Mouse (Mus musculus) lung, embryonic 15.5 days (tissue): ENCODE data around the gene Hoxa4. TPM values are rescaled to one million over a fixed set of nuclear protein-coding genes. Genes with fewer than 3 reads are reported as not detected.

Experiments used
- ATAC-seq: fragments of 200-750 bp; cut with Nextera tagmentation; 2 replicates; pipeline ENCODE4 v1.8.0; 2017; ENCODE audit warnings: moderate number of reproducible peaks, borderline replicate concordance; ENCODE audit not compliant: low FRiP score, low TSS enrichment; ENCODE audit errors: extremely low read depth
- H3K27ac ChIP-seq: fragments of 300-500 bp; sonication (generic); 2 replicates; pipeline ENCODE4 v1.5.1; 2015; ENCODE audit warnings: moderate library complexity, mild to moderate bottlenecking, inconsistent platforms
- H3K27me3 ChIP-seq: fragments of 300-500 bp; sonication (generic); 2 replicates; pipeline ENCODE4 v1.6.1; 2015; ENCODE audit warnings: inconsistent platforms
- H3K36me3 ChIP-seq: fragments of 300-500 bp; sonication (generic); 2 replicates; pipeline ENCODE4 v1.6.1; 2015; ENCODE audit warnings: inconsistent platforms
- H3K4me1 ChIP-seq: fragments of 300-500 bp; sonication (generic); 2 replicates; pipeline ENCODE4 v1.6.1; 2015; ENCODE audit warnings: inconsistent platforms
- H3K4me2 ChIP-seq: fragments of 300-500 bp; sonication (generic); 2 replicates; pipeline ENCODE4 v1.6.1; 2015; ENCODE audit warnings: inconsistent platforms, mild to moderate bottlenecking, moderate library complexity
- H3K4me3 ChIP-seq: fragments of 300-500 bp; sonication (generic); 2 replicates; pipeline ENCODE4 v1.5.1; 2015; ENCODE audit warnings: mild to moderate bottlenecking, inconsistent platforms
- H3K9ac ChIP-seq: fragments of 300-500 bp; sonication (generic); 2 replicates; pipeline ENCODE4 v1.6.1; 2015; ENCODE audit warnings: inconsistent platforms
- H3K9me3 ChIP-seq: fragments of 300-500 bp; sonication (generic); 2 replicates; pipeline ENCODE4 v1.6.1; 2016; ENCODE audit warnings: inconsistent platforms
- WGBS: fragments of 180-500 bp; shearing (Covaris S2); methylation state at CpG from one replicate; pipeline ENCODE4 v1.1.7; 2015; 5-methylcytosine and 5-hydroxymethylcytosine counted together
- polyA plus RNA-seq: library from polyadenylated mRNA; unstranded; fragments of >200 nt; fragmentation: Nextera tagmentation; extraction: Ambion mirVana; gene quantifications from 2 replicates; pipeline ENCODE4 v1.2.1, GENCODE M21; 2015

Hoxa4 gene
- polyA plus RNA-seq, 1 experiment from 2014 or later = 4.2 TPM

DNA sequence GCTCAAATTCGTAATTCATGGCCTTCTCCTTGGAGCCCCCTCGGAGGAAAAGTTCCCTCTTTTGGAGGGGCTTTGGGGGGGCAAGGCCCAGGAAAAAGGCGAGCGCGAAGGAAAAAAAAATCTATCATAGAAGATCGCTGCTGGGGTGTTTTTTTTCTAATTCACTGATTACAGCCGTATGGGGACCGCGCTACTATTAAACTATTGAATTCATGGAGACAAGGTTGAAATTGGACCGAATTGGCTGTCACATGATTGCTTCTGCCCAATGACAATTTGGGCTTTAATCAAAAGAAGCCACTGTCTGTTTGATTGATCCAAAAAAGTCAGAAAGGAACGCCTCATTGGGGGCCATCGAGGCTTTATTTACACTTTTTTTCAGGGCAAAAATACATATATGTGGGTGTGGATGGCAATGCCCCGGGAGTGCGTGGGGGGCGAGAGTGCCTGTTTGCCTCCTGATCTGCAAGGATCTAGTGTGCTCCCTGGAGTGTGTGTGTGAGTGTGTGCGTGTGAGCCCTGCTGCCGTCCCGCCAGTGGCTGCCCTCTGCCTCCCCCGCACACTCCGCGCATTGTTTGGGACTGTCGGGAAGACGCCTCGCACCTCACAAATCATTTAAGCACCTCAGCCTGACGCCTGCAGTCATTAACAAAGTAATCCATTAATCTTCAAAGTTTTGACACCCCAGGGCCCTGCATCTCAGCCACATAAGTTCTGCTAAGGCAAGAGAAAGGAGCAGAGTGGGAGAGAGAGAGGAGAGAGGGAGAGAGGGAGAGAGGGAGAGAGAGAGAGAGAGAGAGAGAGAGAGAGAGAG, 26.7 kb downstream of the Hoxa4 start, which contains the start of gene Hoxa2:
Gene Hoxa2, minus strand, starts transcription at position 206 of the 815 bp plus-strand sequence.
- Histone ChIP-seq H3K27me3 (peaks cover 62% of the 10 kb centered on the region), H3K4me2 (peak within 1 kb of the TSS; percentile 90), H3K9me3 (no peaks in the 10 kb centered on the region), H3K27ac (peak within 1 kb of the TSS; percentile 98), H3K9ac (peak within 1 kb of the TSS; percentile 64), H3K4me1 (peaks cover 13% of the 10 kb centered on the region), H3K36me3 (no peaks in the 10 kb centered on the region), H3K4me3 (peak within 1 kb of the TSS; percentile 52)
- 1% methylated on average over 25 of the region's 25 CpGs for WGBS
- ATAC-seq = peak; percentile 50; the same call in 1 of the 2 replicates

DNA sequence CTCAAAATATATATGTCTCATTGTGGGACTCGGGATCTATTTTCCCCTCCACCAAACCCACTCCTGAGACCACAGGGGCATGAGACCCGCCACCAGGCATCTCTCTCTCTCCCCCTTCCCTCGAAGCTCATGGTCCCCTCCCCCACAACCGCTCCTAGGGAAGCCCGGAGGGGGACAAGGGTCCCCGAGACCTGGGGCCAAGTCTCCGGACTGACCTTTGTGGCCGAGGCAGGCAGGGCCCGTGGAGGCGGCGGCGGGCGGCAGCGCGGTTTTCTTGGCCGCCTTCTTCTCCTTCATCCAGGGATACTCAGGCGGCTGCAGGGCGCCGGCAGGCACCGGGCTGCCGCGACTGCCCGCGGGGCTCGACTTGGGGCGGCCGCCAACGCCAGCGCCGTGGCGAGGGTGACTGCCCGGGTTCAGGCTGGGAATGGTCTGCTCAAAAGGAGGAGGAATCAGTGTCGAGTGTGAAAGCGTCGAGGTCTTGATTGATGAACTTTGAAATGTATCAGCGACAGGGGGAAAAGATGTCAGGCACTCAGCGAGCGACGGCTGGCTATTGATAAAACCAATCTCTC, 27.4 kb downstream of the Hoxa4 start:
- Histone ChIP-seq H3K9me3 (no peaks in the 10 kb centered on the region), H3K27ac (peak overlapping the region; percentile 98), H3K4me2 (peak overlapping the region; percentile 90), H3K9ac (peak overlapping the region; percentile 64), H3K4me3 (peak overlapping the region; percentile 52), H3K4me1 (peaks cover 13% of the 10 kb centered on the region; the same call in 1 of the 2 replicates), H3K27me3 (peaks cover 63% of the 10 kb centered on the region; the same call in 1 of the 2 replicates), H3K36me3 (no peaks in the 10 kb centered on the region)
- peak; percentile 31; the same call in 1 of the 2 replicates for ATAC-seq
- under 1% methylated on average over 38 of the region's 39 CpGs for WGBS

DNA sequence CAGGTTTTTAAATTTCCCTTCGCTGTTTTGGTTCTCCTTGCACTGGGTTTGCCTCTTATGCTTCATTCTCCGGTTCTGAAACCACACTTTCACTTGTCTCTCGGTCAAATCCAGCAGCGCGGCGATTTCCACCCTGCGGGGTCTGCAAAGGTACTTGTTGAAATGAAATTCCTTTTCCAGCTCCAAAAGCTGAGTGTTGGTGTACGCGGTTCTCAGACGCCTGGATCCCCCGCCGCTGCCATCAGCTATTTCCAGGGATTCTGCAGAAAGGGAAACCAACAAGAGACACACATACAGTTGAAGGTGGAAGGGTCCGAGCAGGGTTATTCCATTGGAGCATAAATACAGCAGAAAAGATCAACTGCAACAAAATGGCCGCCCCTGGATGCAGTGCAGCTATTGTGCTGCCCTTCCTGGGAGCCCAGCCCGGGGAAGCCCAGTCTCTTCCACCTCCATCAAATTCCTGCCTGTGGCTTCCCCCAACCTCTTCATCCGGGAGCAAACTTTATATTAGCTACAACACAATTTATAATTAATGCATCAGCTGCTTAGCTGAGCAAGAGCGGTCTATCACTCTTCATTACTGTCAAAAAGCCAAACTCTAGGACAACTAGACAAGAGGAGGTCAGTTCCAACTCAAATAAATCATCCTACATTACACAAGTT, 28.1 kb downstream of the Hoxa4 start:
- Histone ChIP-seq H3K9ac (peak overlapping the region; percentile 64), H3K27ac (peak overlapping the region; percentile 98), H3K4me3 (peak overlapping the region; percentile 52), H3K27me3 (peaks cover 65% of the 10 kb centered on the region; the same call in 1 of the 2 replicates), H3K4me2 (peak overlapping the region; percentile 90), H3K36me3 (no peaks in the 10 kb centered on the region), H3K4me1 (peaks cover 13% of the 10 kb centered on the region; the same call in 1 of the 2 replicates), H3K9me3 (no peaks in the 10 kb centered on the region)
- WGBS = under 1% methylated on average over 17 of the region's 17 CpGs
- ATAC-seq = peak; percentile 21; the same call in 1 of the 2 replicates

DNA sequence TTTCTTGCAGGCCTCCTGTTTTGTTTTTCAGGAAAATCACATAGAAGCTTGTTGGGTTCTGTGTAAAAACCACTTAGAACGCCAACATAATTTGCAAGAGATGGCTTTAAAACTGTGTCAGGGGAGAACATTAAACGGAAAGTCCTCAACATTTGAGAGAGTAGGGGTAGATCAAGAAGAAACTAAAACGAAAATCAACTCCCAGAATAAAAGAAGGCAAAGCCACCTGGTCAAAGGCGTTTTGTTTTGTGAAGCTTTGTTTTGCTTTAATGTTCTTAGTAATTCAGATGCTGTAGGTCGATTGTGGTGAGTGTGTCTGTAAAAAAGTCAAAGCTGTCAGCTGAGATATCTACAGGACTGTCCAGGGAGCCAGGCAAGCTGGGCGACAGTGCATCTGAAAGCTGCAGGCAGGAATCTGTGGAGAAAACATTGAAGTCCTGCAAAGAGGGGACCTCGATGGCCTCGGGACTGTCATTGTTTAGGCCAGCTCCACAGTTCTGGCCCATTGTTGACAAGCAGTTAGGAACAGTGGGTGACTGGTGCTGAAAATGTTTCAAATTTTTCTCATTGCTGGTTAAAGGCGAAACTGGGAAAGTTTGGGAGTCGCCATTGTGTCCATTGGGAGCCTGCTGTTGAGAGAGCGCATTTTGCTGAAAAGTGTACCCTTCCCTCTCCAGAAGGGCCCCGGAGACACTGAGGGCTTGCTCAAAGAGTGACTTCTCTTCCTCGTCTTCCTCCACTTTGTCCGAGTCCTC, 28.8 kb downstream of the Hoxa4 start:
- peaks cover 64% of the 10 kb centered on the region for H3K27me3 ChIP-seq
- H3K36me3 ChIP-seq = no peaks in the 10 kb centered on the region
- H3K9me3 ChIP-seq = no peaks in the 10 kb centered on the region
- H3K4me1 ChIP-seq = peaks cover 15% of the 10 kb centered on the region; the same call in 1 of the 2 replicates
- ATAC-seq = no peak
- peak overlapping the region; percentile 90 for H3K4me2 ChIP-seq
- peak overlapping the region; percentile 52 for H3K4me3 ChIP-seq
- H3K27ac ChIP-seq = peak overlapping the region; percentile 98
- peak overlapping the region; percentile 64 for H3K9ac ChIP-seq
- WGBS = 10% methylated on average over 14 of the region's 14 CpGs

DNA sequence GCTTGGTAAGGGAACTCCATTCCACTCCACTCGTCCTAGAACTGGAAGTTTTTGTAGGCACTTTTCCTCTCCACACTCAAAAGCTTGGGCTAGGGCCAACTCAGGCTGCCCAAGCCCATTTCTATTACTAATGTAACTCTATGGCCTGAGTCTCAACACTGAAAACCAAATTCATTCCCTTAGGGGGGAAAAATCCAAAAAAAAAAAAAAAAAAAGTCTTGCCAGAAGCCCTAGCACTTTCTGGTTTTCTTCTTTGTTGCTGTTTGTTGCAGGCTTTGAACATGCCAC, 29.5 kb downstream of the Hoxa4 start:
- no peak for ATAC-seq
- peaks cover 68% of the 10 kb centered on the region for H3K27me3 ChIP-seq
- no peaks in the 10 kb centered on the region for H3K9me3 ChIP-seq
- peaks cover 23% of the 10 kb centered on the region for H3K4me1 ChIP-seq
- H3K27ac ChIP-seq = peak overlapping the region; percentile 61
- peak overlapping the region; percentile 27; the same call in 1 of the 2 replicates for H3K9ac ChIP-seq
- WGBS = 11% methylated on average over 1 of the region's 1 CpGs
- H3K4me2 ChIP-seq = peak overlapping the region; percentile 90
- peak overlapping the region; percentile 12 for H3K4me3 ChIP-seq
- H3K36me3 ChIP-seq = no peaks in the 10 kb centered on the region

DNA sequence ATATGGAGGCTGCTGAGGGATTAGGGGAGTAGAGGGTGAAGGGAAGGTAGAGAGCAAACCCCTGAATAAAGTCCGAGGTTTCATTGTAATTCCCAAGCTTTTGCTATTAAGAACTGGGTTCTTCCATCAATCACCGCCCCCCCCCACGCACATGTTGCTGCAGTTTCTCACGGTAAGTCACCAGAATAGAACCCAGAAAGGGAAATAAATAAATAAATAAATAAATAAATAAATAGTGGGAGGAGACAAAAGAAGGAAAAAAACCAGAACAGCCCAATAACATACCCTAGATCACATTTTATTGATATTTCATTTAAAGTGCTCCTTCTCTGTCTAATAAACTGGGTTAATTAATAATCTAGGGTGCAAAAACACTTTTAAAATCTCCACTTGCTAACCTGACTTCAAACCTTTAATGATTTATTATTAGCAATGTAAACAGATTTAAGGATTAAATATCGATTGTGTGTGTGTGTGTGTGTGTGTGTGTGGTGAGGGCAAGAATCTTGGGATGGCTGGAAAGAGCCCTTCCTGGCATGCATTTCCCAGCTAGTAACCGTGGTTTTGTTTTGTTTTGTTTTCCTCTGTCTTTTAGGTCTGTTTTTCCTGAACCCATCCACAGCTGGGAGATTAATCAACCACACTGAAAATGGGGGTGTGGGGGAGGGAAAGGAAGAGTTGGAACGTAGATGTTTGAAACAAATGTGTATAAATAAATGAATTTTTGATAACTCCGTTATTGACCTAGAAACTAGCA, 30.0 kb downstream of the Hoxa4 start:
- Histone ChIP-seq H3K4me1 (peaks cover 28% of the 10 kb centered on the region), H3K27me3 (peaks cover 69% of the 10 kb centered on the region), H3K9ac (peak overlapping the region; percentile 27; the same call in 1 of the 2 replicates), H3K27ac (peak overlapping the region; percentile 95), H3K9me3 (no peaks in the 10 kb centered on the region), H3K36me3 (no peaks in the 10 kb centered on the region), H3K4me2 (peak overlapping the region; percentile 90), H3K4me3 (peak overlapping the region; percentile 72)
- WGBS = 14% methylated on average over 8 of the region's 8 CpGs
- no peak for ATAC-seq

DNA sequence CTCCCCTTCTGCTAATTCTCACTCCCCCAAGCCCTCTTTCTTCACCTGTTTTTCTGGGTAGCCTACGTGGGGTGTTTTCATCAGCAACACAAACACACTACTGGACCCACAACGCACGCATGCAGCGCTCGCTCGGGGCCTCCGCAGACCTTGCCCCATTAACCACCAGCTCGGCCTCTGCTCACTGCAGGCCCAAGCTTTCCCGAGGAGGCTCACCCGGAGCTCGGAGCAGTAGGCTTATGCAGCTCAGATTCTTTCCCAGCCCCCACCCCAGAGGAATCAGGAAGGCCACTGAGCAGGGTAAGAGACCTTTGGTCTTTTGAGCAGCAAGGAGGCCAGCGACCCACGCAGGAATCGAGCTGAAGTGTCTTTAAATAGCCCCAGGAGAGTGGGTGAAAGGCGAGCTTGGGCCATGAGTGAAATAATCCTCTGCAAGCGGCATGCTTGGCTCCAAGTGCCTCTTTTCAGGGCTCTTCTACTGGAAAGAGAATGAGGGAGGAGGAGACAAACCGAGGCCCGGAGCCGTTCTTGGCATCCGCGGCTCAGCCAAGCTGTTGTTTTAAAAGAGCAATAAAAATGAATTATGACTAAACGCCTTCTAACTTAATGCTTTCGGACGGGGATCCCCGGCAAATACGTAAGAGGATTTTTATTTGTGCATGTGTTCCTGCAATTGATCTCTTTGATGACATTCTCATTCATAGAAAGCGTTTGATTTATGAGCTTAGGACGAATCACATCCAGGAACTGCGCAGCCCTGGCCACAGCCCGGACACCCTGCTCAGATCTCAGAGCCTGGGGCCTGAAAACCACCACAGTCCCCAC, 30.8 kb downstream of the Hoxa4 start:
- Histone ChIP-seq H3K4me3 (peak overlapping the region; percentile 72), H3K27me3 (peaks cover 73% of the 10 kb centered on the region), H3K9ac (peak overlapping the region; percentile 18), H3K27ac (peak overlapping the region; percentile 95), H3K4me1 (peaks cover 27% of the 10 kb centered on the region), H3K36me3 (no peaks in the 10 kb centered on the region), H3K9me3 (no peaks in the 10 kb centered on the region), H3K4me2 (peak overlapping the region; percentile 90)
- no peak for ATAC-seq
- WGBS = 5% methylated on average over 30 of the region's 30 CpGs

DNA sequence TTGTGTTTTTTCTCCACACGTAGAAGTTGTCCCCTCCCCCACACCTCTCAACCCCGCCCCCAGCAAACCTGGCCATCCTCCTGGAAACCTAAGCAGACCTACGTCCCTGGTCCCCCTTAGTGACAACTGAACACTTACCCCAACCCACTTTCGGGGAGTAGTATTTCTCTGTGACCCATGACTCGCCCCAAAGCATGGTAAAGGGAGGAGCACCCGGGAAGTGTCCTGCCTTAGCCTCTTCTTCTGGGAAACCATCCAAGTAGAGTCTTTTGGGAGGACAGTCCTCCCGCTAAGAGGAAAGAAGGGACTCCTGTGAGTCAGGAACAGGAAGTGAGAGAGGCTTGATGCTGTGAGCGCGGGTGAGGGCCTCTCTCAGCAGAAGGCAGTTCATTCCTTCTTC, 31.6 kb downstream of the Hoxa4 start:
- Histone ChIP-seq H3K36me3 (no peaks in the 10 kb centered on the region), H3K27me3 (peaks cover 77% of the 10 kb centered on the region)
- 3% methylated on average over 9 of the region's 9 CpGs for WGBS

DNA sequence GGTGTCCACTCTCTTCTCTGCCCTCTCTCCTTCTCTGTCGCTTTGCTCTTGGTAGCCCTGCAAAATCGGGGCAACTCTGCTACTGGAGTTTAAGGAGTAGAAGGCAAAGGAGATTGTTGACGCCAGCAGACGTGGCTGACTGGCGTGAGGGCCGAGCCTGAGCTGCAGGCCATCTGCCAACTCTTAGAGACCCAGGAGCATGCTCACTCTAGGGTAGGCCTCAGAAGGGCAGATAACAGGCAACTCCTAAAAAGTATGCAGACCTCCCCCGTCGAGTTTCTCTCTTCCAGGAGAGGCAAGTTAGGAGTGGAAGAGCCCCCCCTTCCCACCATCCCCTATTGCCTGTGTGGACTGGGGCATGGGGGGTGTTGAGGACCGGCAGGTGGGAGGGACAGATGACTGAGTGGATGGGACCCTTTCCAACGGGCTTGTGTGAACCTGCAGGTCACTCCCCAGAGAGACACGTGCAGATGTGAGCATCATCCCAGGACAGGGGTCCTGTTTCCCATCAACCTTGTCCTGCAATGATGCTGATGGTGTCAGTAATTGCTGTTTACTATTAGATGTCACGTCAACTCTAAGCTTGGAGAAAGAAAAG, 32.3 kb downstream of the Hoxa4 start:
- no peaks in the 10 kb centered on the region for H3K9me3 ChIP-seq
- peak overlapping the region; percentile 65 for H3K9ac ChIP-seq
- peak overlapping the region; percentile 72 for H3K4me3 ChIP-seq
- peak overlapping the region; percentile 90 for H3K4me2 ChIP-seq
- peak; percentile 20; the same call in 1 of the 2 replicates for ATAC-seq
- no peaks in the 10 kb centered on the region for H3K36me3 ChIP-seq
- 4% methylated on average over 12 of the region's 12 CpGs for WGBS
- peaks cover 79% of the 10 kb centered on the region for H3K27me3 ChIP-seq
- H3K27ac ChIP-seq = peak overlapping the region; percentile 95
- H3K4me1 ChIP-seq = peaks cover 24% of the 10 kb centered on the region

More for the DNA sequence above, 31.6 kb downstream of the Hoxa4 start:
- H3K4me1 ChIP-seq = peaks cover 26% of the 10 kb centered on the region
- no peak for ATAC-seq
- peak overlapping the region; percentile 90 for H3K4me2 ChIP-seq
- H3K27ac ChIP-seq = peak overlapping the region; percentile 95
- H3K9ac ChIP-seq = peak overlapping the region; percentile 65
- peak overlapping the region; percentile 72 for H3K4me3 ChIP-seq
- H3K9me3 ChIP-seq = no peaks in the 10 kb centered on the region
